Mouse (Mus musculus): ENCODE results near the gene Bmpr1a. TPM values are rescaled to one million over a fixed set of nuclear protein-coding genes. Genes with fewer than 3 reads are reported as not detected.

The Bmpr1a gene
- total RNA-seq, 2 experiments from 2014 or later = 32.8 to 33.6 TPM

DNA sequence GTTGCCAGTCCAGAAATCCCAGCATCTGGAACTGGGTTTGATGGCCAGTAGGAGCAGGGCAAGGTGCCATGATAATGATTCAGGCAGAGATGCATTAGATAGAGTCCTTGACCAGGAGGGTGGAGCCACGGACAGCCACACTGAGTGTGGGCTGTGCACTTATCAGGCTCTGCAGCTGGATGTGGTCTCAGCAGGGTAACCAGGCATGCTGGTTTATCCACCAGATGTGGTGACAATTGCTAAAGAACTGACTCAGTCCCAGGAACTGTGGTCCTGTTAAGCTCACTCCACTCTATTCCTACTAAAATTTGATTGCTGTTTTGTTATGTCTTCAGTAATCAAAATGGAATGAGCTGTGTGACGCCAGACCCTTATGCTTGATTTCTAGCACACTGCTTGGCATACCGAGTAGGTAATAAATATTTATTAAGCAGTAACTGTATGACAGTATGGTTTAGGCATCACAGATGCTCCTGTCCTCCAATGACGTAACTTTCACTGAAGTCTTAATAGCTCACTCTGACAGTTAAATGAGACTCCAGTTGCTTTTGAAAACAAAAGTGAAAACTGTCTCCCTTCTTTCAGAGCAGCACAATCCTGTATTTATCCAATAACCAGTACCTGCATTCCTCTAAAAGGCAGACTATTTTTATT is 5.2 kb upstream of the Bmpr1a start:
- DNase-seq (ENCODE audit: low spot score in 2 of 2) = no peak

DNA sequence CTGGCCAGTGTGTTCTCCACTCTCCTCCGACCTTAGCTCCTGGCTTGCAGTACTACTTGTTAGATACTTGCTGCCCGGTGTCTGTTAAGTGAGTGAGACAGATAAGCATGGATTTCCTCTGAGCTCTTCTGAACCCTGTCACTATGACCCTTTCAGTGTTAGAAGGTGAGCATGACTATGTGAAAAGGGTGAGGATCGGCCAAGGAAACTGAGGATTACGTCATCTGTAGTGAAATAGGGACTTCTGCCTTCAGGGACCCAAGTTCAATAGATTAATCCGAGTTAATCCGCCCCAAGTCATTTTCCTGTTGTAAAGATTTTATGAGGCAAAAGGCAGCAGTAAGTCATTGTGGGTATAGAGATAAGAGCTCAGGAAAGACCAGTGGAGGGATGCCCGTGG is 2.2 kb upstream of the Bmpr1a start:
- no peak for DNase-seq (ENCODE audit: low spot score in 2 of 2)

DNA sequence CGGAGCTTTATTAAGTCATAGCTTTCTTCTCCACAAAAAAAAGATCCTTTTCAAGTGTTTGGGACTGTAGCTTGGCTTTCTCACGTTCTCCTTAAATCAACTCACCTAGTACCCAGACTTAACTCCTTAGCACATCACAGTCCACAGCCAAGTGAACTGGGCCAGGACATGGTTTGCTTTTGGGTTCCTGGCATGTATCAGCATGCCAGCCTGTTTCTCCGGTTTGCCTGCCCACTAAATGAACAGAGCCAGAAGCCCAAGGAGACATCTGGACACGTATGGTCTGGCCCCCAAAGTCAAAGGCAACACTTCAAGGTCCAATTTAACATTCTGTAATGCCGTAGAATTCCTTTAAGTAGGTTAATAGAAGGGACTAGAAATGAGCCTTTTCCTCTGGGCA is 1.2 kb upstream of the Bmpr1a start:
- no peak for DNase-seq (ENCODE audit: low spot score in 2 of 2)

DNA sequence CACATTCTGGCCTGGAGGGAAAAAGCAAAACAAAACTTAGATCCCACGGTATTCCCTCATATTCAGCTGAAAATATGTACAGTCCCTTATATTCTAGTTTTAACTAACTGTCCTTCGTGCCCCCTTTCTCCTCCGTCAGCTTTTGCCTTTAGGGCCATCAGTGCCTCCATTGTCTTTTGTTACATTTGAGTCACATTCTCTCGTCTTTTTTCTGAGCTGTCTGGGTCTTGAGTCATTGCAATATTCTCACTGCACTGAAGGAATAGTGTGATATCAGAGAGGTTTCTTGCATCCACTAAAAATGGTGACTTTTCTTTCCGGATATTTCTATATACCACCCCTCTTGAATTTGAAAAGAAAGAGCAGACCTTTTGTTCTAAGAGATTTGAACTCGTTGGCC is 618 bp upstream of the Bmpr1a start:
- no peak for DNase-seq (ENCODE audit: low spot score in 2 of 2)

DNA sequence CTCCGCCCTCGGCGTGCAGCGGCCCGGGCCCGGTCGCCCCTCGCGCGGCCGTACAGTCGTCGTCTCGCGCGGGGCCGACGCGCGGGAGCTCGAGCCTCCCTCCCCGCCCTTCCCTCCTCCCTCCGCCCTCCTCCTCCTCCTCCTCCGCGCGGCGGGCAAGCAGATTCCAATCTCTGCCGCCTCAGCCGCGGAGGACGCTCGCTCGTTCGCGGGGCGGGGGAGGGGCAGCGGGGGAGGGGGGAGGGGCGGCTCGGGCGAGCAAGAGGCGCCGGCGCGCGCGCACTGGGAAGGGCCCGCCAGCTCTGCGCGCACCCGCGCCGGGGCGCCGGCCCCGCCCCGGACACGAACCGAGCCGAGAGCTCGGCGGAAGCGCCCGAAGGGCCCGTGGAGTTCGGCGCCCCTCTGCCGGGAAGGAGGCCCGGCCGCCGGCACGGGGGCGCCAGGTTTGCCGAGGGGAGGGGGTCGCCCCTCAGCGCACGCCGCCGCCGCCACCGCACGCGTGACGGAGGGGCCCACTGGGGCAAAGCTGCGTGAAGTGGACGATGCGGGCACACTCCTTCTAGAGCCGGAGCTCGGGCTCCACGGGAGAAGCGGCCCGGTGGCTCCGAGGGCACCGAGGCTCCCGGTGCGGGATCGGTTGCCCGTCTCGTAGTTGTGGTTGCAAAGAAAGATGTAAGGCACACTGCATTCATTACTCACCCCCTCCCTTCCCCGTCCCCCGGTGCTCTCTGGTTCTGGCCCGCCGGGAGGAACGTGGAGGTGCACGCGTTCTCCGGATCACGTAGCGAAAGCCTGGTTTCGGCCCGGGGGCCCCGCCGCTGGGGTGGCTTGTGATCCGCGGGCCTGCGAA is 441 bp downstream of the Bmpr1a start:
- DNase-seq (ENCODE audit: low spot score in 2 of 2) = peak; percentile 82 to 90

DNA sequence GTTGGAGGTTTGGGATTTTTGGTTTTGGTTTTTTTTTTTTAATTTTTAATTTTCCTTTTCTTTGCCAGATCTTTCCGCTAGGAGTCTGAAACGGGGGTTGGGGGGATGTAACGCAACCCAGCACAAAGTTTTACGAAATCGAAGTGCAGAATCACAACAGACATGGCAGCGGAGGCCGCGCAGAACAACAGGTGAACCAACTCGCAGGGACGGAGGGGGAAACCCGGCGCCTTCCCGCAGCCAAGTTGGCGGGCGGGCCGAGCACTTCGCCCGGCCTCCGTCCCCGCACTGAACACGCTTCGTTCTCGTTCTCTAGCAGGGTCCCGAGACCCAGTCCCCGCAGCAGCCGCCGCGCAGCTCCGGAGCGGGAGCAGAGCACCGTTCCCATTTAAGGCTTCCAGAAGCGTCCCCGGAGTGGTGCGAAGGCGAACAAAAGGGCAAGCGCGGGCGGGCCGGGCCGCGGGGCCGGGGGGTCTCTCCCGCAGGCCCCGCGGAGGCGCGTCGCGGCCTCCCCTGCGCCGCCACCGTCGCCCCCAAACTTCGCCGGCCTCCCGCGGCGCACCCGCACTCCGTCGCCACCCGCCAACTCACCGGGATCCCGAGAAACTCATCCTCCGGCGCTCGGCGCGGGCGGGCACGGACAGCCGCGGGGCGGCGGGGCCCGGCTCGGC is 1.2 kb downstream of the Bmpr1a start:
- DNase-seq (ENCODE audit: low spot score in 2 of 2) = peak; percentile 23 to 36

DNA sequence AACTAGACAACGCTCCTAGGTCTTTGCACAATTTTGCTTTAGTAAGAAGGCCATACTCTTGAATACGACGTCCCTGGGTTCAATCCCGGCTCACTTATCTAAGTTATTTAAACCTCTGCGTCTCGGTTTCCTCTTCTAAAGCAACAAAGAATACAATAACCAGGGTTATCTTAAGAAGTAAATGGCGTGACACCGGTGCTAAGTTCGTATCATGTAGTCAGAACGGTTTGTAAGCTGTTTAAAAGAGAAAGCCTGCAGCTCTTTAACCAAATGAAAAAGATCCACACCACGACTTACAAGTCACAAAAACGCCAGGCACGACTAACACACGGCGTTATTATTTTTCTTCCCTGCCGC is 1.7 kb downstream of the Bmpr1a start:
- no peak for DNase-seq (ENCODE audit: low spot score in 2 of 2)

DNA sequence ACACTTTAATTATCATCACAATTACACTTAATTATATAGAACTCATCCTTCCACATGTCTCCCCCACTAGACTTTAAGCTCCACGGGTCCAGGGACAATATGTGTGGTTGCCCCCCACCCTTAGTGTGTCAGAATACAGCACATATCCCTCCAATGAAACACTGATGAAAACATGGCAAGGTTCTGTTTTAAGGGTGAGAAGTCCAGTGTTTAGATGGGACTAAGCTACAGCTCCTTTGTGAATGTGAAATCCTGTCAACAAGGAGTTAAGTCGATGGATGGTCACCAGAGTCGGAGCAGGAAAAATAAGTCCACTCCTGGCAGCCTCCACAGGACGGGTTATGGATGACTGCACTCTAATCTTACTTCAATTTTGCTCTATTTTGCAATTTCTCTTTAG is 2.8 kb downstream of the Bmpr1a start:
- no peak for DNase-seq (ENCODE audit: low spot score in 2 of 2)

DNA sequence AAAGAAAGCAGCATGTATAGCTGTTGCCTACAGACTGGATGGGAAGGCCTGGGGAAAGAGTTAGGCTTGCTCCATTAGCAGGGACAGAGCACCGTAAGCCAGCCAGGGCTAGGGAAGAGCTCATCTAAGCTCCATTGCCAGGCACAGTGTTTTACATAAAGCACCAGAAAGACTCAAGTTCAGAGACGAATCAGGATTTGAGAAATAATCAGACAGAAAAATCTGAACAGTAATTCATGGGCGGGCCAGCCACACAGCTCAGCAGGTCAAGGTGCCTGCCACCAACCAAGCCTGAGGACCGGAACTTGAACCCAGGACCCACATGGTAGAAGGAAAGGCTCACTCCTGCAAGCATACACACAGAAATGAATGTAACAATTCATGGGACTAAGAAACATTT is 3.5 kb downstream of the Bmpr1a start:
- no peak for DNase-seq (ENCODE audit: low spot score in 2 of 2)

DNA sequence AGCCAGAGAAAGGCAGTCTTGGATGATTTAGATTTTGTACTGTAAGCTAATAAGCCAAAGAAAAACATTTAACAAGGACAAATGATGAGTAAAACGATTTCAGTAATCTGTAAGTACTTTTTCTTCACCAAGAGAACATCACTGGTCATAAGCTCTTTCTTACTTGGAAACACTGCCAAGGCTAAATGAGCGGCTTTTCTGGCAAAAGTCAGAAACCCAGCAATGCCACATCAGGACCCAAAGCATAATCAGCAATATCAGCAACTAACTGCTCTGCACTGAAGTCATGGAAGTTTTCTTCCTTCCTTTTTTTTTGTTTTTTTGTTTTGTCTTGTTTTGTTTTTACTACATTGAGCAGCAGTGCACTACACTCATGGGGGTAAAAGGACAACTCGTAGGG is 5.8 kb downstream of the Bmpr1a start:
- no peak for DNase-seq (ENCODE audit: low spot score in 2 of 2)

DNA sequence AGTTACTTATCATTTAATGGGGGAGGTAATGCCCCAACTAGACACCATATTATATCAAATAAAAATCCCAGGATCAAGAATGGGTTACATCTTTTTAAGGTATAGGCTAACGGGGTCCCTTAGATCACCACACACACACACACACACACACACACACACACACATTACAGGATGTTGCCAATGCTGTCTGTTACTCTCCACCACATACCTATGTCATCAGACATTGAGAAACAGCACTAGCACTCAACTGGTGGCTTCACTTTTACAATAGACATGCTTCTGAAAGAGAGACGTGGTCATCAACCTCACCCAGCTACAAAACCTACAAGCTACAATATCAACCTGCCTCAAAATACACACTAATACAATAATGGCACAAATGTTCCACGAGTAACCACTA is 9.5 kb downstream of the Bmpr1a start:
- DNase-seq (ENCODE audit: low spot score in 2 of 2) = no peak

DNA sequence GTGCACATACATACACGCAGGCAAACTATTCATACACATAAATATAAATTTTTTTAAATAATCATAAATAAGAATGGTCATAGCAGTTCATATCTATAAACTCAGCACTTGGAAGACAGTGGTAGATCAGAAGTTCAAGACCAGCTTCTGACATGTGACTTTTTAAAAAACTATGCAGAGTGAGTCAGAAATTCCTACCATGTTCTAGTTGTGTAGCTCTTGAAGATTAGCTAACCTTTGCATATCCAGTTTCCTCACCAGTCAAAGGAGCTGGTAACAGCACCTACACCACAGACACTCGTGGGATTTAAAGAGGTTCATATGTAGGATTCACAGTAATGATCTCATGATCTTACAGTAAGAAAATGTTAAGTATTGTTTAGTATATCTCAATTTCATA is 10.5 kb downstream of the Bmpr1a start:
- DNase-seq (ENCODE audit: low spot score in 2 of 2) = no peak

DNA sequence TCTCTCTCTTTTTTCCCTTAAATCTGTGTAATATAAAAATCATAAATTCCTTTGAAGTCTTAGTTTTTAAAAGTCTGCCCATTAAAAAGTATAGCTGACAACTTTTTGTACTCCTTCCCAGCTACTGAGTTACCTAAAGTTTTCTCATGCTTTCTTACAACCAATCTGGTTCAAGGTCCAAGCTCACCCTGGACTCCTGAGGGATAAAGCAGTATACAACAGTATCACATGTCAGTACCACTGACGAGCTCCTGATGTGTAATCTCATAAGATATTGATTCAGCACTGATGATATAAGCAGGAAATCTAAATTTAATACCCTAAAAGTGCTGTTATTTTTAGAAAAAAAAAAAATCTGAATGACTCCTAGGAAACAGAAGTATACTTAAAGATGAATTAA is 12.2 kb downstream of the Bmpr1a start:
- no peak for DNase-seq (ENCODE audit: low spot score in 2 of 2)

DNA sequence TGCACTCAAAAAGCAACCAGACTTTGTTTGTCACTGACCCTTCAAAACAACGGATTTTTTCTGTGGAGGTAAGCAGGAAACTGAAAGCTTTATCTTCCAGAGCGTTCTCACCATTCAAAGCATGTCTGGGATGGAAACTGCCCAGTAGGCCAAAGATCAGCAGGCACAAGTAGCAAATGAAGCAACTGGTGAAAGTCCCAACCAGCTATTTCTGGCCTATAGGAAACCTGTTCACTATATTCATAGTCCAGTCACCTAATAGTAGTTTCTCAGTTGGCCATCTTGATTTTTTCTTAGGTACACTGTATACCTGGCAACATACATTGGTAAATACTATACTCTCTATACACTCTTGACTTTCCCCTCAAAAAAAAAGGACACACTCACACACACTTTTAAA is 13.2 kb downstream of the Bmpr1a start:
- DNase-seq (ENCODE audit: low spot score in 2 of 2) = no peak

DNA sequence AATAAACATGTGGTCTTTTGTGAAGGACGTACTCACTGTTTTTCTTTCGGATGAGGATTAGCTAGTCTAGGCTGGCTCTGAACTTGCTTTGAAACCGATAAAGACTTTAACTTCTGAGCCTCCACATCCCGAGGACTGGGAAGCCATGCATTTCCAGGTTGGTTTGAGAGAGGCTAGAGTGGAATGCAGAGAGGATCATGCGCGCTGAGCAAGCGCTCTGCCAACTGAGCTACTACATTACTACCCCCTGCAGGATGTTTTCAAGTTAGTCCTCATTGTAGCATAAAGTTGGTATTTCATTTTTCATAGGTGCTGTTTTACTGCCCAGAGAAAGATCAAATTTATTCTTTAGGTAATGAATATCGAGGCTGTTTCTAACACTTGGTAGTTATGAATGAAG is 17.0 kb downstream of the Bmpr1a start:
- DNase-seq (ENCODE audit: low spot score in 2 of 2) = no peak

DNA sequence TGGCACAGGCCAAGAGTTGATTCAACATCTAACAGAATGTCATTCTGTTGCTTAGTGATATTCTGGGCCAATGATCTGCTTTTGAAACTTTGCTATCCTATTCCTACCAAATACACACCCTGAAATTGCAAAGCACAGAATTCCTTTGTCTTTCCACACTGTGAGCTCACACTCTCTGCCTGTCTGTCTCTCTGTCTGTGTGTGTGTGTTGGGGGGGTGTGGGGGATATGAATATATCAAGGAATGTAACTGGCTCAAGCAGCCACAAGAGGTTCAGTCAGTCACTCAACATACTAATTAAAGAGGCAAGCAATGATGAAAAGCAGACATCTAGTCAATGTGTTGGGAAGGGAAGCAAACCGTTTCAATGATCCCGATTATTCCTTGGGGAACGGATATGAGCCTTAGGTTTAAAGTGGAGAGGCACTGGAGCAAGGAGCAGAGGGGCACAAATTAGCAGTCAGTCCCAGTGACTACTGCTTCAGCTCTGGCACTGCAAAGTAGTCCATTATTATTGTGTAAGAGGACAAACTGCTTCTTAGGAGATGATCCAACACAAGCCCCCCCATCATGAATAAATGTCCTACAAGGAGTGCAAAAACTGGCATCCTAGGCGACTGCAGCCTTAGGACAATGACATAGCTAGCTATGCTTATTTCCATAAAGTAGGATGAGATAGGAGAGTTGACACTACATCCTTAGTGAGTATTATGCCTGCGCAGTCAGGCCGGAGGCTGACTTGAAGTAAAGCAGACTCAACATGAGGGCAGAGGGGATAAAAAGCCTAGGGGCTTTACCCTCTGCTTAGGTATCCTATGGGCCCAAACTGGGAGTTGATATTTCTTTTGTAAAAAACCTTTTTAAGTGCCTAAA is 19.4 kb downstream of the Bmpr1a start:
- DNase-seq (ENCODE audit: low spot score in 2 of 2) = no peak

DNA sequence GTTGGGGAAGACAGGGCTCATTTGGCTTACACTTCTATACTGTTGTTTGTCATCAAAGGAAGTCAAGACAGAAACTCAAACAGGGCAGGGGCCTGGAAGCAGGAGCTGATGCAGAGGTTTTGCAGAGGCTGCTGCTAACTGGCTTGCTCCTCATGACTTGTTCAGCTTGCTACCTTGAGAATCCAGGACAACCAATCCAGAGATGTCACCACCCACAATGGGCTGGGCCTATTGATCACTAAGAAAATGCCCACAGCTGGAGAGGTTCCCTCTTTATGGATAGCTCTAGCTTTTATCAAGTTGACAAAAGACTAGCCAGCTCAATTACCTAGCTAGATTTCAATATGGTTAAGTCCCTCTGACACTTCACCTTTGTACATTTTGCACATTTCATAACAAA is 31.6 kb downstream of the Bmpr1a start:
- no peak for DNase-seq (ENCODE audit: low spot score in 2 of 2)

DNA sequence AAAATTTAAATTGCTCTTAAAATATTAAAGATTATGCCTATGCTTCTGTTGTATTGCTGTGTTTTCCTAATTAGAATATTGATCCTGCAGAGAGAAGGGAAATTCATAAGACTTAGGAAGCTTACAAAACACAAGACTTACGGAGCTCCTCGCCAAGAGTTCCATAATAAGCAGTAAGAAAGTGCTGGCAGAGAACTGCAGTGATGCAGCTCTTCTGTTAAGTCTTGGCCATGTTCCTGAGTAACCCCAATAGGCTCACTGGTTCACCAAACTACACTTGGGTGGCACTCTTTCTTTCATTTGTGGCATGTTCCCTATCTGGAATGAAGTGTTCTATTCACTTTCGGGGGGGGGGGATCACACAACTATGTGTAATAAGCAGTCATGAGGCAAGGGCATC is 36.9 kb downstream of the Bmpr1a start:
- DNase-seq (ENCODE audit: low spot score in 2 of 2) = no peak

DNA sequence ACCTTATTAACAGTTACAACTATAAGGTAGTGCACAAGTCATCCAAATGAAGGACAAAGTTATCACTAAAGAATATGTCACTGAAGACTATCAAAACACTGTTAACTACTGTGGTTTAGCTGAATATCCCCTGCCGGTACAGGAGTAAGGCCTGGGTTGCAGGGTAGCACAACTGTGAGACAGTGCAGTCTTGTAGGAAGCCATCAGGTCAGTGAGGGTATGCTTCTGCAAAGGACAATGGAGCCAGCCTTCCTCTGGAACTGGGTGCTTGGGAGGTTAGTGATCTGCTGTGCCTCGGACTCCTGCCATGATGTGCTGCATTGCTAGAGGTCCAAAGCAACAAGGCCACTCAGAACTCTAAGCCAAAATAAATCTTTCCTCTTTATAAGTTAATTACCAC is 43.8 kb downstream of the Bmpr1a start:
- no peak for DNase-seq (ENCODE audit: low spot score in 2 of 2)

DNA sequence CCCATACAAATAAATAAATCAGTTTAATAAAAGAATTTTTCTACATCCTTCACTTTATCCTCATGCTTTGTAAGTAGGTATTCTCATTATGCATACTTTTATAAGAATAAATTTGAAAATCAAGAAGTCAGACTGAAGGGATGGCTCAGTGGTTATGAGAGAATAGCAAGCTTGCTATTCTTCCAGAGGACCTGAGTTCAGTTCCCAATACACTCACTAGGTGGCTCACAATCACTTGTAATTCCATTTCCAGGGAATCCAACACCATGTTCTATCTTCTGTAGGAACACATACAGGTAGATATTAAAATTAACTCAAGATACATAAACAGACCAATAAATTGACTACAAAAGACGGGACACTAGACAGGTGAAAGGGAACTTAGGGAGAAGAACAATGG is 44.3 kb downstream of the Bmpr1a start:
- peak; percentile 41 to 59 for DNase-seq (ENCODE audit: low spot score in 2 of 2)

DNA sequence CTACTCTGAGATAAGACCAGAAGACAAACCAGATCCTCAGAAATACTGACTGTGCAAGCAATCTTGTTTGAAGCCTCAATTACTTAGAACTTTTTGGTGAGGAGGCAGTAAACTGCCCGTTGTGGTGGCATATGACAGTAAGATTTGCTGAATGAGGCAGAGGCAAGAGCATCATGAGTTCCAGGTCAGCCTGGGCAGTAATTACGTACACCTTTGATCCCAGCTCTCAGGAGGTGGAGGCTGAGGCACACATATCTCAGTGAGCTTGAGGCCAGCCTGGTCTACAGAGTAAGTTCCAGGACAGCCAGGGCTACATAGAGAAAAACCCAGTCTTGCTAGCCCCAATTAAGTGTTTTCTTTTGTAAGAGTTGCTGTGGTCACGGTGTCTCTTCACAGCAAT is 48.9 kb downstream of the Bmpr1a start:
- DNase-seq (ENCODE audit: low spot score in 2 of 2) = no peak

DNA sequence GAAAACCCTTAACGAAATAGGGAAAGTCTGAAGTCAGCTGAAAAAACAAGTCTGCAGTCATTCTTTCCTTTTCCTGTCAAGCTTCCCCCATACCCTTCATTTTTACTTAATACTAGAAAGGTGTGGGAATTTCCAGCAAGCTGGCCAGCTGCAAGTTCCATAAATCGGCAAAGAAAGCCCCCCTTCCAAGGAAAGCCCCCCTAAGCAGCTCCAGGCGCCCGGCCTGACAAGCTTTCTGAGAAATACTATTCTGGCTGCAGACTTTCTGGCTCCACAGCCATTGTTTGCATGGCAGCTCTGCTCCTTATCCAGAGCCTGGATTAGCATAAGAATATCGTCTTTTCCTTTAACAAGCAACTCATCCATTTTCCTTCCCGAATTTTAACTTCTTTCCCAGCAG is 49.5 kb downstream of the Bmpr1a start:
- no peak for DNase-seq (ENCODE audit: low spot score in 2 of 2)
